Mouse (Mus musculus) lung, postnatal 36 days (tissue): ENCODE data around the gene Tmem259.

Experiments
- DNase-seq: peaks from one replicate; pipeline ENCODE4 v3.0.0; 2022; ENCODE audit warnings: mixed read lengths

The Tmem259 gene

GRCm38 (mm10) chr10:79984195-79984816 lies at the start of gene Tmem259:
Gene Tmem259 (minus strand): TSS chr10:79984330.
- DNase-seq: peak; percentile 91

- DNase-seq: peak; percentile 93
Measured at GRCm38 (mm10) chr10:80032799-80033480, 48.8 kb upstream of the Tmem259 start.

- DNase-seq: no peak
Measured at GRCm38 (mm10) chr10:80030736-80031135, 46.6 kb upstream of the Tmem259 start.

DNA sequence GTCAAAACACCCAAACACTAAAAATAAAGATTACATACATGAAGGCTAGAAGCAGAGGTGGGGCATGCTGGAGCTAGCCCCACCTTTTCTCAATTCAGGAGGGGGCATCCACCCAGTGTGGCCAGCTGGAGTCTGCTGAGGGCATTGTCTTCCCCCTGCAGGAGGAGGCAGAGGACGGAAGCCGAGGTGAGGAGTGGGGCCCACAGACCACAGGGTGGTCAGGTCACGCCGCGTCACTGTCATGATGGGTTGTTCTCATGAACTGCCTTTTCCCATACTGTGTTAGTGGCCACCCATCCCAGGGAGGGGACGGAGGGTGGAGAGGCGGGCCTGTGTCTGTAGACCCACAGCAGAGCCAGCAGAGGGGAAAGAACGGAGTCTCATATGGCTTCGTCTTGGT lies 46.1 kb upstream of the Tmem259 start:
- DNase-seq: no peak

GRCm38 (mm10) chr10:80028521-80028846 lies 44.4 kb upstream of the Tmem259 start:
- DNase-seq: no peak

GRCm38 (mm10) chr10:80027681-80028520 lies 43.8 kb upstream of the Tmem259 start:
- no peak for DNase-seq

GRCm38 (mm10) chr10:80025889-80026288 lies 41.8 kb upstream of the Tmem259 start:
- no peak for DNase-seq

DNA sequence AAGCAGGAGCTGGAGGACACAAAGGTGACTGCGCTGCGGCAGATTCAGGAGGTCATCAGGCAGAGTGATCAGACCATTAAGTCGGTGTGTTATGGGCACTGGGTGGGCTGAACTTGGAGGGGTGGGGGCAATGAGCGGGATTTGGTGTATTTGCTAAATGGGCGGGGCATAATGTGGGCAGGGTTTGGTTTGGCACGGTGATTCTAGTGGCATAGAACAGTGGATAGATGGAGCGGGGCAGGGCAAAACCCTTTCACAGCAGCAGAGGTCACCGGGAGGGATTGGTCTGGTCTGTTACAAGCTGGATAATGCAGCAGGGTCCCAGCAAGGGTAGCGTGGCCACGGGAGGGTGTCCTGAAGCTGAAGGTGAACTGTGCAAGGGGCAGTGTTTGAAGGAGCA lies 41.3 kb upstream of the Tmem259 start:
- no peak for DNase-seq

GRCm38 (mm10) chr10:80025044-80025347 lies 40.9 kb upstream of the Tmem259 start:
- no peak for DNase-seq

GRCm38 (mm10) chr10:80024229-80025043 lies 40.3 kb upstream of the Tmem259 start:
- DNase-seq: peak; percentile 72

DNA sequence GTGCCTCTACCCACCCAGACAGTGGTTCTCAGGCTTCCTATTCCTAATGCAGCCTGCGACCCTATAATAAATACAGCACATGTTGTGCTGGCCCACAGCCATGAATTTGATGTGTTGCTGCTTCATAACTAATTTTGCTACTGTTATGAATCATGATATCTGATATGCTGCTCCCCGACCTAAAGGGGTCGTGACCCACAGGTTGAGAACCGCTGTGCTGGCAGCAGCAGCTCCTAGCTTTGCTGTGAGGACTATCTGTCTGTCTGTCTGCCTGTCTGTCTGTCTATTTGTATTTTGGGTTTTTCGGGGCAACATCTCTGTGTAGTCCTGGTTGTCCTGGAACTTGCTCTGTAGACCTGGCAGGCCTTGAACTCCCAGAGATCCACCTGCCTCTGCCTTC lies 39.6 kb upstream of the Tmem259 start:
- no peak for DNase-seq

DNA sequence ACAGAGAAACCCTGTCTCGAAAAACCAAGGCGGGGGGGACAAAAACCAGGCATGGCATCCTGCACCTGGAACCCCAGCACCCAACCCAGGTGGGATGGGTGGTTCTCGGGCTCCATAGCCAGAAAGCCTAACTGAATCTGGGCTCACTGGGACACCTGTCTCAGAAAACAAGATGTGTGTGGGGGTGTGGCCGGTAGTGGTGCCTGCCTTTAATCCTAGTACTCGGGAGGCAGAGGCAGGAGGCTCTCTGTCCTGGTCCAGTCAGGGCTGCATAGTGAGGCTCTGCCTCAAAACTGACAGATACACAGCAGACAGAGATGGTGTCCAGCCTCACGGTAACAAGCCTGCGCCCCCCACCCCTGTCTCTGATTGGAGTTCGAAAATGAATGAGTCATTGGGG lies 38.7 kb upstream of the Tmem259 start:
- DNase-seq: no peak

GRCm38 (mm10) chr10:80022164-80022563 lies 38.0 kb upstream of the Tmem259 start:
- DNase-seq: no peak

GRCm38 (mm10) chr10:80021320-80021641 lies 37.2 kb upstream of the Tmem259 start:
- DNase-seq: no peak

- DNase-seq: no peak
Measured at GRCm38 (mm10) chr10:80020603-80021319, 36.6 kb upstream of the Tmem259 start.

DNA sequence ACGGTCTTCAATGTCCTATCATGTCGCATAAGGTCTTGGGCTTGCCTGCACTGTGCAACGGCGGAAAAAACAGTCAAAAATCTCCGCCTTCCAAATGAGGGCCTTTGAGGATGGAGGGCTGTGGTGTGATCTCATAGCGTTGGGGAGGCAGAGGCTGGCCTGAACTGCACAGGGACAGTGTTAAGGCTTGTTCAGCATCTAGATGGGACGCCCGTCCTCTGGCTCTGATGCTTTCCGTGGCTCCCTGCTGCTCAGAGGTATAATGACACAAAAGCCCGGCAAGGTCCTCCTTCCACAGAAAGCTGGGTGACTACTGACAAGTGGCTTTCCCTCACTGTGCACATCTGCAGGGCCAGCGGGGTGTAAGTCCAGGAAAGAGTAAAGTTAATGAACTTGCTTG lies 36.1 kb upstream of the Tmem259 start:
- DNase-seq: no peak

GRCm38 (mm10) chr10:80019471-80020131 lies 35.5 kb upstream of the Tmem259 start:
- DNase-seq: no peak

GRCm38 (mm10) chr10:80018739-80019297 lies 34.7 kb upstream of the Tmem259 start:
- DNase-seq: peak; percentile 80

DNA sequence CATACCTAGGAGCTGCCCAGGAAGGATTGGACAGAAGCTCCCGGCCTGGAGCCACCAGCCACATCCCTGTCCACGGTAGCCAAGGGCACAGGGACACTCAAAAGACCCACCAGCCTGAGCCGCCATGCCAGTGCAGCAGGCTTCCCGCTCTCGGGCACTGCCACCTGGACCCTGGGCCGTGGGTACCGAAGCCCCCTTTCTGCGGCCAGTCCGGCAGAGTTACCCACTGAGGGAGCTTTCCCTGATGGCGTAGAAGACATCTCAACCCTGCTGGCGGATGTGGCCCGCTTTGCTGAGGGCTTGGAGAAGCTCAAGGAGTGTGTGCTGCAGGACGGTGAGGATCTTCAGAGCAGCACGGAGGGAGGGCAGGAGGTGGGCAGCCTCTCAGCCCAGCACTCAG lies 33.6 kb upstream of the Tmem259 start:
- DNase-seq: no peak

- peak; percentile 89 for DNase-seq
Measured at GRCm38 (mm10) chr10:80017361-80017760, 33.2 kb upstream of the Tmem259 start.

- no peak for DNase-seq
Measured at GRCm38 (mm10) chr10:80016931-80017330, 32.8 kb upstream of the Tmem259 start.

GRCm38 (mm10) chr10:80016511-80016910 lies 32.4 kb upstream of the Tmem259 start, which contains the start of gene Arhgap45:
Gene Arhgap45 (plus strand): TSS chr10:80016653.
- DNase-seq: peak; percentile 88
